Mouse (Mus musculus) liver, adult (tissue): ENCODE results near the gene Fam241b.

Experiments
- GATA4 ChIP-seq: IDR thresholded peaks from 2 replicates; pipeline ENCODE4 v1.6.1; 2014; ENCODE audit warnings: mild to moderate bottlenecking, low read length; ENCODE audit not compliant: insufficient replicate concordance

The Fam241b gene

DNA sequence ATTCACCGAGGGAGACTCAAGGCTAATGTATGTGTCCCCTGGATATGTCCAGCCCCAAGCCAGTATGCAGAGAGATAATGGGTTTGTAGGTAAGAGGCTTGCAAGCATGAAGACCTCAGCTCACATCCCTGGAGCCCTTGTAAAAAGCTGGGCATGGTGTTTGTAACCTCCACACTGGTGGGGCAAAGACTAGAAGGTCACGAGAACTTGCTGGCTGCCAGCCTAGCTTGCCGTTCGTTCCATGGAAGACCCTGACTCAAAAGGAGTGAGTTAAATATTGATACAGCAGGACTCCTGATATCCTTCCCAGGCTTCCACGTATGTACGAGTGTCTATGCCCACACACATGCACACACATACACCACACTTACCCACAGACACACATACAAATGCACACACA, 49.3 kb downstream of the Fam241b start:
- no peak for TF ChIP-seq GATA4

- TF ChIP-seq GATA4: no peak
These were observed 49.8 kb downstream of the Fam241b start for GRCm38 (mm10) chr10:62093903-62094302.

GRCm38 (mm10) chr10:62089486-62089885, 54.2 kb downstream of the Fam241b start:
- no peak for TF ChIP-seq GATA4

DNA sequence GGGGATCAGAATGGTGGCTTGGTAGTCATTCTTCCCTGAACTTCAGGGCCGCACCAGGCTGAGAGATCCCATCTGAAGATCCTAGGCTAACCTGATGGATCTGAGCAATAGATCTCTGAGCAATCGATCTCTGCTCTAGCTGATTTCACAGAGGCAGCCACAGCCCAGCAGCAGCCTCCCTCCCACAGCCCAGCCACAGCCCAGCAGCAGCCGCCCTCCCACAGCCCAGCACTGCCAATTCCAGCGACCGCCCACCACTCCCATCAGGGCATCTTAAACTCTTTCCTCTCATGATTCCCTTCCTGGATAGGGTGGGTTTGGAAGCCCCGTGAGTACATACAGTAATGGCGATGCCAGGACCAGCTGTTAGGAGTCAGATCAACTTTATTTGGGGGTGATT, 54.6 kb downstream of the Fam241b start:
- TF ChIP-seq GATA4: no peak

- no peak for TF ChIP-seq GATA4
These were observed 55.3 kb downstream of the Fam241b start for GRCm38 (mm10) chr10:62088411-62088810.

DNA sequence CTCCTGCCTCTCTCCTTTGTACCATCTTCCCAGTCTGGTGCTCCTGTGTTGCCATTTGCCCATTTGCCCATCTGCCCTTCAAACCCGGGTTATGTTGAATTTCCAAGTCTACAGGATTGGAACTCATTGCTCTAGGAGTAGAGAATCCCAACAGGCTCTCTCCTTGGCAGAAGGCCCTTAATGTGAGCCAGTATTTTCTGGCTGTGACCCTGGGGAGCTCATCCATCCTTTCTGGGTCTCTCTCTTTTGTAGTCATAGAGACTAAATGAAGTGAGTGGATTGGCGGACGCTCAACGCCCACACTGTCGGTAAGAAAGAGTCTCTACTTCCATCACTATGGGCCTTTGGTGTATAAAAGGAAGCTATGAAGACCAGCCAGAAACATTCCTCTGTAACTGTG, 56.9 kb downstream of the Fam241b start:
- TF ChIP-seq GATA4: no peak

- no peak for TF ChIP-seq GATA4
These were observed 57.7 kb downstream of the Fam241b start for GRCm38 (mm10) chr10:62086044-62086443.

GRCm38 (mm10) chr10:62076248-62077134, 67.2 kb downstream of the Fam241b start:
- no peak for TF ChIP-seq GATA4

DNA sequence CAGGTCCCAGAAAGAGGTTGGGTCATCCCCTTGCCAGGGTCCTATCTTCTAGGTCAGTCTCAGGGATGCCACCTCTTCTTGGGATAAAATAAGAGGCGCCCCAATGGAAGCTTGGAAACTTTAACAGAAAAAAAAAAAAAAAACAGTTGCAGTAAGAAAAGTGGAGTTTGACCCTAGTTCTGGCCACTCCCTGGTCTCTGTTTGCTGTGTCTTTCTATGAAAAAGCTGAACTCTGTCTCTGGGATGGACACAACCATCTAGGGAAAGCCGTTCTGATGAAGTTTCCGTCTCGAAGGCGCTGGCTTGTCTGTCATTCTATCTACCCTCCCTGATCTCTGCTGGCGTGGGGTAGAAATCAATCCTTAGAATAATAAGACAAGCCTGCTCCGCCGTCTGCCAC, 73.1 kb downstream of the Fam241b start:
- TF ChIP-seq GATA4: no peak

DNA sequence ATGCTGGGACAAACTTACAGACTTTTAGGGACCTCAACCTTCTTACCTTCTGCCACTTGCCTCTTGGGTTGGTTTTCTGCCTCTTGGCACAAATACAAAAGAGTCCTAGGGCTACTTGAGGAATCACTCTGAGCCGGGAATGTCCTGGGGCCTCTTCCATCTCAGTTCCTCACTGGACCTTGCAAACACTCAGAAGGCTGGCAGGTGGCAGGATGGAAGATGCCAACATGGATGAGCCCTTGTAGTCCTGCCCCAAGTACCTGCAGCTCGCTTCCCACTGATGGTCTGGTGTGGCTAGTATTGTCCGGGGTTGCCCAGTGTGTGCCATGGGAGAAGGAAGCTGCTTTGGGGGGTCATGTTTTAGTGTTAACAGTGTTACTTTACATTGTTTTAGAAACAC, 73.8 kb downstream of the Fam241b start:
- TF ChIP-seq GATA4: no peak

GRCm38 (mm10) chr10:62069398-62069797, 74.3 kb downstream of the Fam241b start:
- no peak for TF ChIP-seq GATA4

DNA sequence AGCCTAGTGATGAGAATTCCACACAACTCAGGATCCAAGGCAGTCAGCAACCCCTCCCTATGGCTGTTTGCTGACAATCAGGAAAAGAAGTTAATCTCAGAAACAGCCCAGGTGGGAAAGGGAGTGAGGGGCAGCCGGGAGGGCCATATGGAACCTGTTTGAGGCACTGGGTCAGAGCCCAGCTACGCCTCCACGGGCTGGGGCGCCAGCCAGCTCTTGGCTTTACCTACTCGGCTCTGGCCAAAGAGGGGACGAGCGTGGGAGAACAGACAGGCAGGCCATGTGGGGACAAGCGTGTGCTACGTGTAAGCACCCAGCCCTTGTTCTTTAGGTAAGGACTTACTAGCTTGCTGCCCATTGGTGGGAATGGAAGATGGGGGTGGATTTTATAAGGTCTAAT, 75.2 kb downstream of the Fam241b start:
- no peak for TF ChIP-seq GATA4

- no peak for TF ChIP-seq GATA4
These were observed 77.5 kb downstream of the Fam241b start for GRCm38 (mm10) chr10:62066213-62066612.

- TF ChIP-seq GATA4: no peak
These were observed 80.9 kb downstream of the Fam241b start for GRCm38 (mm10) chr10:62062786-62063185.

- no peak for TF ChIP-seq GATA4
These were observed 82.6 kb downstream of the Fam241b start for GRCm38 (mm10) chr10:62060969-62061678.

DNA sequence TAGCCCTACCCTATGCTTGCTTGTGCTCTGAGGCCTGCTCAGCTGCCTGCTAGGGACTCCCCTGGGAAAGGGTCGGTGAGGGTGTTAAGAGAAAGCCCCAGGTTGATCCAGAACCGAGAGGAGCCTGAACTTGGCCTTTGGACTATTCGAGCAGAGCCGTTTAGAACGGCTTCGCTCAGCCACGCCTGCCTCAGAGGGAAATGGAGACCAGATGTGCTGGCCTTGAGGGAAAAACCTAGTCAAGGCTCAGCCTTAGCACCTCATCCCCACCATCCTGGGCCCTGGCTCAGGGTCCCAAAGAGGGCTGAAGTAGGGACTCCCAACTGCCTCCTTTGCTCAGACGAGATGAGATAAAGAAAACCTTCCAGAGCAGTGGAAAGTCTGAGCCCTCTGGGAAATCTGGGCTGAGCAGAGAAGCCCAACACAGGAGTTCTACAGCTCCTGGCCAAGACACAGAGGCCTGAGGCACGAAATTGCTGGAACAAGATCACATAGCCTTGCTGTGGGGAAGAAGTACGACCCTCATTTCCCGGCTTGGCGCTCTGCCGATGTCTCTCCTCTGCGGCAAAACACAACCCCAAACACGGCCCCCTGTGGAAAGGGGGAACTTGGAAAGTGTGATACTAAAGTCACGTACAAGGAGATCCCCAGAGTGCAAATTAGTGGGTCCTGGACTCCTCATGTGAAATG, 83.4 kb downstream of the Fam241b start:
- no peak for TF ChIP-seq GATA4
